Mouse (Mus musculus) cortical plate, adult 2 months (tissue): ENCODE results near the gene Sstr5. TPM values are rescaled to one million over a fixed set of nuclear protein-coding genes. Genes with fewer than 3 reads are reported as not detected.

Experiments used
- H3K27ac ChIP-seq: fragments of 200-500 bp; 2 replicates; pipeline ENCODE4 v1.5.1; 2012; ENCODE audit warnings: low read length, control low read depth, inconsistent platforms; ENCODE audit not compliant: insufficient read depth
- H3K4me1 ChIP-seq: fragments of 200-500 bp; 2 replicates; pipeline ENCODE4 v1.6.1; 2011; ENCODE audit warnings: low read length; ENCODE audit not compliant: control insufficient read depth, insufficient read depth
- H3K4me3 ChIP-seq: fragments of 200-500 bp; 2 replicates; pipeline ENCODE4 v1.5.1; 2011; ENCODE audit warnings: mild to moderate bottlenecking, low read length, control low read depth; ENCODE audit not compliant: insufficient read depth
- CTCF ChIP-seq: fragments of 200-500 bp; IDR thresholded peaks from 2 replicates; pipeline ENCODE4 v1.5.1; 2011; ENCODE audit warnings: mild to moderate bottlenecking, control low read depth, low read length; ENCODE audit not compliant: insufficient read depth; ENCODE audit errors: extremely low read depth
- POLR2A ChIP-seq: fragments of 200-500 bp; IDR thresholded peaks from 2 replicates; pipeline ENCODE4 v1.6.1; 2011; ENCODE audit warnings: mild to moderate bottlenecking, low read length, control low read depth; ENCODE audit not compliant: insufficient read depth; ENCODE audit errors: extremely low read depth
- polyA plus RNA-seq: library from polyadenylated mRNA; depleted of rRNA; stranded (reverse); fragments of >200 nt; gene quantifications from 2 replicates; pipeline ENCODE4 v1.2.3, GENCODE M21; 2012; rRNA removed

The Sstr5 gene
- polyA plus RNA-seq, 1 experiment = 0.10 TPM

DNA sequence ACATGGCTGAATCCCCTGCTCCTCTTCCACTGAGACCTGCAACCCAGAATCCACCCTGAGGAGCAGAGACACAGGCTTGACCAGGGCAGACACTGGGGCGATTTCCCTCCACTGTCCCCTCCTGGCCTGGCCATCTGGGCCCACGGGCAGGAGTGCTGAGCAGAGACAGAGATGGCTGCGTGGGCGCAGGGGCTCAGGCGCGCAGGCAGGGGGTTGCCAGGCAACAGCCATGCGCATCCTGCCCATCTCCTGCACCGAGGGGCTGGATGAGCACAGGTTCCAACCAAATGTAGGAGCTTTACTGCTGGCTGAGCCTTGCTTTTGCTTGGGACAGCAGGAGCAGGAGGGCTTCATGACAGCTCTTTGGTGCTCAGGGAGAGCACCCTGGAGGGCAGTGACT lies 40.5 kb downstream of the Sstr5 start:
- no peak overlapping the region for H3K4me3 ChIP-seq
- H3K4me1 ChIP-seq = peaks cover 11% of the 10 kb centered on the region
- H3K27ac ChIP-seq = no peak overlapping the region
- TF ChIP-seq CTCF = no peak
- peak; percentile 61; the same call in 1 of the 2 replicates for TF ChIP-seq POLR2A

DNA sequence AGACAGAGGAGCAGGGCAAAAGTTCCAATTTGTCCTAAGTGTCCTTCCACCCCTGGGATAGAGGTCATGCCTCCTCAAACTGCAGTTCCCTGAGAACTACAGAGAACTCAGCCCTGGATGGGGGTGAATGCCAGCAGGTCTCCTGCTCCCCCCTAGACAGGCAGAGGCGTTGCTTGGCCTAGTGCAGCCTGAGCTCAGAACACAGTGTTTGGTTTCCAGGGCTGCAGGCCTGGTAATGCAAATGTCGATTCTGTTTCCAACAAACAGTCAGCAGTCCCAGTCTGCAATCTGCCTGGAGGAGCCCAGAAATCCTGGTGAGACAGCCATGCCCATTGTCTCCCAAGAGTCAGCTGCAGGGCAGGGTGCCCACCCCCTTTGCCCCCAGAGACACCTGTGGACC lies 42.8 kb downstream of the Sstr5 start, which contains the start of gene Tekt4:
Gene Tekt4, plus strand, starts transcription at position 344 of the 400 bp plus-strand sequence.
- Histone ChIP-seq H3K4me1 (peaks cover 11% of the 10 kb centered on the region), H3K27ac (no peak within 1 kb of the TSS), H3K4me3 (no peak within 1 kb of the TSS)
- TF ChIP-seq POLR2A (no peak), CTCF (no peak)

DNA sequence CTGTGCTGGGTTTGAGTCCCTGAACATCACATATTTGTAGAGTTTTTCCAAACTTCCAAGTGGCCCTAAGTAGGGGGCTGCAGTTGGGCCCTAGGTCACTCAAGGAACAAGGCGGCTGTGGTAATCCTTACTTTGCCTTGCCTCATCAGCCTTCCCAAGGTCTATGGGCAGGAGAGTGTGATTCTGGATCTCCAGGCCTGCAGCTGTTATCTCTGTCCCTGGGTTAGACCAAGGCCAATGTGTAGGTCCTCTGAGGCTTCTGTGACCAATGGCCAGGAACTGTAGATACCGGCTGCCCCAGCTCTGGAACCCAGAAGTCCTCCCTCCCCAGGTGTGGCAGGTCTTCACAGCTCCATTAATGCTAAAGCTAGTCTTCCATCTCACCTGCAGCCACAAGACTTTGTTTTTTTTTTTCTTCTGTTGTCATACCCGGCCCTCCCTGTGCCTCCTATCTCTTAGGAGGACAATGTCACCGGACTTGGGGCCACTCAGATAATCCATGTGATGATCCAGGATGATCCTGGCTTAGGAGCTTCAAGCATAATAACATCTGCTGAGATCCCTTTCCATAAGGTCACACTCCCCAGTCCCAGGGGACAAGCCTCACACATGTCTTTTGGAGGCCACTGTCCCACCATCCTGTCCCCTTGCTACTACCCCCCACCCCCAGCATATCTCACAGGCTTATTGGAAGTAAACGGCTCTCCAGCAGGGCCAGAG lies 44.7 kb downstream of the Sstr5 start:
- Histone ChIP-seq H3K4me1 (peaks cover 8% of the 10 kb centered on the region), H3K27ac (no peak overlapping the region), H3K4me3 (no peak overlapping the region)
- no peak for TF ChIP-seq POLR2A
- TF ChIP-seq CTCF = no peak

DNA sequence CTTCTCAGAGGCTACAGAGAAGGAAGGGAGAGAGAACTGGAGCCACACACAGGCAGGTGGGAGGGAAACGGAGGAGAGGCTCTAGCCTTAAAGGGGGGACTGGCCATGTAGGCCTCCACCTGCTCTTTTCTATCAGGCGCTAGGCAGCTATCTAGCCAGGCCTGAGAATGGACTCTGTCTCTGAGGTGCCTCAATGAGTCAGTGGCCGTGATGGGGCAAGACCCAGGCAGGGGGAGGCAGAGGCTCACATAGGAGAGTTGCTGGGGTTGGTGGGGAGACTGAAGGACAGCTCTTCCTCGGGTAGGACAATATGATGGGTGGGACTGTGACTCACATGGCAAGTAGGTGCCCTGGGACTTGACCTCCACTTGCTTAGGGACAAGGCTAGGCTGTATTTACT lies 46.8 kb downstream of the Sstr5 start:
- TF ChIP-seq POLR2A = no peak
- no peak for TF ChIP-seq CTCF
- Histone ChIP-seq H3K4me1 (peaks cover 3% of the 10 kb centered on the region; the same call in 1 of the 2 replicates), H3K4me3 (no peak overlapping the region), H3K27ac (no peak overlapping the region)

DNA sequence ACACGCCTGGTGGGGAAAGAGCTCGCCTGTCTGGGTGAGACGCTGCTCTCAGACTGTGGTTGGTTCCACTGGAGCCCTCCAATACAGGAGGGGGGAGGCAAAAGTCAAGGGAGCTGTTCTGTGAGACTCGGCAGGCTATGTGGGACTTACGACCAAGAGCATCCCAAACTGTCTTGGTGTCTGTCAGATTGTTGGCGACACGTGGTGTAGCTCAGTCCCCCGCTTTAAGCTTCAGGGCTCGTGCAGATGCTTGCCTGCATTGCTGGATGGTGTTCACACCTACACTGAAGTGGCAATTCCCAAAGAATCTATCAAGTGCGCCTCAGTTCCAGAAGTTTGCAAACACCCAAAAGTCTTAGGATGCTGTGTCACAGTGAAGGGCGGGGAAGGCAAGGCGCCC lies 49.2 kb downstream of the Sstr5 start:
- H3K27ac ChIP-seq = no peak overlapping the region
- no peaks in the 10 kb centered on the region for H3K4me1 ChIP-seq
- H3K4me3 ChIP-seq = no peak overlapping the region

DNA sequence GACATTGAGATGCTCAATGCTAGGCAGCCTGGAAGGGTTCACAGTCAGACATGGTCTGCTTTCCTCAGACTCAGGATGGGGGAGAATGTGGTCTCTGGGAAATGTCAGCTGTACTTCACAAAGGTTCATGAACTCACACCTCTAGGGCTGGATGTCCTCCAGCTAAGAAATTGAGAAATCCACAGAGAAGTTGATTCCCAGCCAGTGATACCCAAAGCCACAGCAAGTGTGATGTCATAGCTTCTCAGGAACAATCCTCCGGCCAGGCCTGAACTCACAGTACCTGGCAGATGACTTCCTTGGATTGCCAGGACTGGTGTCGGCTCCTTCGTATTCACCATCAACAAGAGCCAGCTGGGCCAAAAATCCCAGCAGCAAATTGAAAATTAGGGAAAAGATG lies 51.2 kb downstream of the Sstr5 start:
- Histone ChIP-seq H3K4me3 (no peak overlapping the region), H3K4me1 (no peaks in the 10 kb centered on the region), H3K27ac (no peak overlapping the region)
- no peak for TF ChIP-seq POLR2A
- no peak for TF ChIP-seq CTCF

More for the DNA sequence above, 49.2 kb downstream of the Sstr5 start:
- TF ChIP-seq POLR2A (no peak), CTCF (no peak)

DNA sequence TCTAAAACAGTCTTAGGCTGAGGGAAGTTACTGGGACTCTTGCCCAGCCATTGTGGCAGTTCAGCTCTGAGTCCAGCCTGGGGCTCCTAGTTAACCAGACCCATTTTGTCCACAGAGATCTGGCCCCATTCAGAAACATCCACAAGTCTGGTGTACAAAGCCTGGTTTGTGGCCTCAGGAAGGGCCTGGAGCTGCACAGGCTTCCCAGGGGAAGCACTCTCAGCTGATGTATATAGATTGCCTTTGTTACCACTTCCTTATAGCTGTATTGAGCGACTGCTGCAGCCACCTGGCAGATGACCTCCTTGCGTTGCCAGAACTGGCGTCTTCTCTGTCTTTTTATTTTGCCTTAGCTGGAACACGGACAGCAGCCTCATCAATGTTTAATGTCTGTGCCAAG lies 52.0 kb downstream of the Sstr5 start:
- TF ChIP-seq CTCF (no peak), POLR2A (no peak)
- Histone ChIP-seq H3K4me3 (no peak overlapping the region), H3K27ac (no peak overlapping the region), H3K4me1 (no peaks in the 10 kb centered on the region)

DNA sequence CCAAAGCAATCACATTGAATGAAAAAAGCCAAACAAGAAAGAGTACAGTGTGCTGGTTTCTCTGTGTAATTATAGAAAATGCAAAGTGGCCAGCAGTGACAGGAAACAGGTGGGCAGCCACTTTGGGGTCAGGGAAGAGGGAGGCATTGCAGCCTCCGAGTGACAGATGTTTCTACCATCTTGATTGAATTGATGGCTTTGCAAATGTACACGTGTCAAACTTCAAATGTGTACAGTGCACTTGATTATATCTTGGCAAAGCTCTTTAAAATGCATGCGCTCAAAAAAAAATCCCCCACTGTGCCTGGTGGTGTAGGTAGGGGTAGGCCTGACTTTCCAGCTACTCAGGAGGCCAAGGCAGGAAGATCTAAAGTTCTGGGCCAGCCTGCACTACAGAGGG lies 54.2 kb downstream of the Sstr5 start:
- TF ChIP-seq CTCF (no peak), POLR2A (no peak)
- H3K4me1 ChIP-seq = no peaks in the 10 kb centered on the region
- no peak overlapping the region for H3K27ac ChIP-seq
- H3K4me3 ChIP-seq = no peak overlapping the region

DNA sequence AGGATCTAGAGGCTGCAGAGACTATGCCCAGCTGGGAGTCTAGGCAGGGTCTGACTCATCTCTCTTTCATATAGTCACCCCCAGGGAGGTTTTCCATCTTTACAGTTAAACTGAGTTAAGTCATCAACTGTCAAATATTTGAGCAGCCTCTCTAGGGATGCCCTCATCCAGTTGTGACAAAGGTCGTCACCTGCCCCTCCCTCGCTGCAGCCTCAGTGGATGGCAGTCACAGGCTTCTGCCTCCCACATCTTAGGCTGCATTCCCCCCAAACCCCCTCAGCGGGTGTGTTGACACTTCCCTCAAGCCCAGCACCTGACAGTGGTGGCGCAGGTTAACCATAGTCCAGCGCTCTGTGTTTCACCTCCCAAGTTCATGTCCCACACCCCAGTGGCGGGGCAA lies 55.7 kb downstream of the Sstr5 start:
- no peak overlapping the region for H3K27ac ChIP-seq
- TF ChIP-seq CTCF (no peak), POLR2A (no peak)
- H3K4me1 ChIP-seq = no peaks in the 10 kb centered on the region
- no peak overlapping the region for H3K4me3 ChIP-seq

Other genes with a start within 250 kb of the Sstr5 start
- gene Baiap3, start 240.9 kb downstream of the Sstr5 start, polyA plus RNA-seq = 4.3 and 5.4 TPM in 2 replicates
- gene Ube2i, start 222.7 kb downstream of the Sstr5 start, polyA plus RNA-seq = 257 and 264 TPM in 2 replicates
- not detected in 2 replicates for gene Prss34, start 198.9 kb downstream of the Sstr5 start, polyA plus RNA-seq
- not detected in 2 replicates for gene Prss28, start 188.6 kb downstream of the Sstr5 start, polyA plus RNA-seq
- gene Prss29, start 178.6 kb downstream of the Sstr5 start, polyA plus RNA-seq = not detected in 2 replicates
- gene Tpsab1, start 151.7 kb downstream of the Sstr5 start, polyA plus RNA-seq = 0.06 TPM in 1 of 2 replicates, not detected in the other
- gene Tpsb2, start 131.0 kb downstream of the Sstr5 start, polyA plus RNA-seq = 0.13 and 0.76 TPM in 2 replicates
- gene Tpsg1, start 128.0 kb downstream of the Sstr5 start, polyA plus RNA-seq = not detected in 2 replicates
- gene Cacna1h, start 63.5 kb downstream of the Sstr5 start, polyA plus RNA-seq = 39.6 and 49.8 TPM in 2 replicates
- gene Tekt4, start 42.7 kb downstream of the Sstr5 start, polyA plus RNA-seq = 0.85 and 1.1 TPM in 2 replicates
- gene Sox8, start 73.4 kb upstream of the Sstr5 start, polyA plus RNA-seq = 42.5 and 51.6 TPM in 2 replicates
- 17.2 and 17.9 TPM in 2 replicates for gene Lmf1, start 81.8 kb upstream of the Sstr5 start, polyA plus RNA-seq
- 438 and 442 TPM in 2 replicates for gene Gng13, start 219.9 kb upstream of the Sstr5 start, polyA plus RNA-seq
- gene Chtf18, start 230.1 kb upstream of the Sstr5 start, polyA plus RNA-seq = 2.3 and 2.4 TPM in 2 replicates
- 129 and 142 TPM in 2 replicates for gene Rpusd1, start 230.4 kb upstream of the Sstr5 start, polyA plus RNA-seq
- 0.77 and 1.0 TPM in 2 replicates for gene Mslnl, start 238.8 kb upstream of the Sstr5 start, polyA plus RNA-seq